Mouse (Mus musculus): ENCODE data around the gene Rnf25. TPM values are rescaled to one million over a fixed set of nuclear protein-coding genes. Genes with fewer than 3 reads are reported as not detected.

The Rnf25 gene
- total RNA-seq (2014; rRNA removed): 62.2 and 68.3 TPM in 2 replicates
- polyA plus RNA-seq (2015; fragmentation: Nextera tagmentation; extraction: Ambion mirVana): 41.3 and 47.7 TPM in 2 replicates

DNA sequence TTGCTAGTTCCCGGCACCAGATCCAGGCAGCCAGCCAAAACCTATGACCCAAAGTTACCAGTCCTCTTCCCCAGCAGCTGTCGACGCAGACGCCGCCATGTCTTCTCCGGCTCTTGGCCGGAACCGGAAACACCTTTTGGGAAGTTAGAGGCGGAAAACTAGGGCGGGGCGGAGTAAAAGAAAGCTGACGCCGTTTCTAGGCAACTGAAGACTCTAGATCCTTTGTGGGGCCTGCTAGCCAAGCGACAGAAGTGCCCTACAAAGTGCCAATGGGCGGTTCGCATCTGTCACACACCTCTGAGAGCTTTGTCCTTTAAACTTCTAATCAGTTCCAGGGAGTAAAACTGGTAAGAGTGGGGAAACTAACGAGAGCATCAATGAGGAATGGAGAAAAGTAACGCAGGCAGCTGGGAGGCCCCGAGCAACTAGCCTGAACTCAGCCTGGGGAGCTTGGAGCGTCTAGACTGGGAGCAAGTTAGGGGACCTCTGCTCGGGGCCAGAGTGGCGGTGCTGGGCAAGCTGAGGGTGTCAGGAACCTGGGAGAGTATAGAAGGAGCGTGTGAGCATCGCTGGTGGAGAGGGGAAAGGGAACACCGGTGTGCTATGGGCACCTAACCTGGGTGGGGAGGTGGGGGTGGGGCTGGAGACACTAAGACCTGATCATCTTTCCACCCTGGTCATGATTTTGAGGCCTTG, at the start of gene Rnf25, which contains the start of gene Stk36:
TSS of gene Rnf25 (minus strand) at position 131 of the 696 bp plus-strand sequence.
TSS of gene Stk36 (plus strand) at position 179 of the 696 bp plus-strand sequence.
- peak within 1 kb of the TSS; percentile 76 for H3K27ac ChIP-seq (ENCODE audit: low read depth, low read length)
- DNase-seq: peak; percentile 90
- no peak for TF ChIP-seq CTCF (IDR thresholded peaks at IDR 0.05; ENCODE audit: low read depth)
- H3K4me3 ChIP-seq (ENCODE audit: low read depth, low read length): peak within 1 kb of the TSS; percentile 80
- WGBS: 6% methylated on average over 25 of the region's 25 CpGs
- H3K9ac ChIP-seq: peak within 1 kb of the TSS; percentile 85
- peak; percentile 97 for ATAC-seq
- H3K4me2 ChIP-seq (ENCODE audit: low read depth): peak within 1 kb of the TSS; percentile 64
- H3K36me3 ChIP-seq (ENCODE audit: insufficient read depth): peaks cover 15% of the 10 kb centered on the region
- no peaks in the 10 kb centered on the region for H3K9me3 ChIP-seq (ENCODE audit: low read length)
- peaks cover 14% of the 10 kb centered on the region; the same call in 1 of the 2 replicates for H3K4me1 ChIP-seq (ENCODE audit: insufficient read depth)
- no peaks in the 10 kb centered on the region for H3K27me3 ChIP-seq (ENCODE audit: insufficient read depth, low read length)

DNA sequence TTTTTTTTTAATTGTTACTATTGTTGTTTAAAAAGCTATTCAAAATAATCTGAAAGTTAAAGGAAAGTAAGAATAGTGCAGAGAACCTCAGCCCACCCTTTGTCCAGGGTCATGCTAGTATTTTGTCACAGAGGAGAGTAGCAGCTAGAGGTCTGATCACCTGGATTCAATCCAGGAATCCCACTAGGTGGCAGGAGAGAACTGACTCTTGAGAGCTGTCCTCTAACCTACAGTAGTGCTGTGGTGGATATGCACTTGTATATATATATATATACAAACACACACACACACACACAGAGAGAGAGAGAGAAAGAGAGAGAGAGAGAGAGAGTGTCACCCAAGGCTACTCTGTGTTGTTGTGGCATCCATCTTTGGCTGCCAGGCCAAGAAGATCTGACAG, 42.7 kb upstream of the Rnf25 start:
- no peaks in the 10 kb centered on the region for H3K27me3 ChIP-seq (ENCODE audit: insufficient read depth, low read length)
- H3K4me1 ChIP-seq (ENCODE audit: insufficient read depth): no peaks in the 10 kb centered on the region
- no peak for ATAC-seq
- TF ChIP-seq CTCF (IDR thresholded peaks at IDR 0.05; ENCODE audit: low read depth): peak; percentile 47
- no peak overlapping the region for H3K9ac ChIP-seq
- no peak overlapping the region for H3K4me3 ChIP-seq (ENCODE audit: low read depth, low read length)
- DNase-seq: no peak
- no peaks in the 10 kb centered on the region for H3K9me3 ChIP-seq (ENCODE audit: low read length)
- H3K27ac ChIP-seq (ENCODE audit: low read depth, low read length): no peak overlapping the region
- H3K4me2 ChIP-seq (ENCODE audit: low read depth): no peak overlapping the region
- no peaks in the 10 kb centered on the region for H3K36me3 ChIP-seq (ENCODE audit: insufficient read depth)

DNA sequence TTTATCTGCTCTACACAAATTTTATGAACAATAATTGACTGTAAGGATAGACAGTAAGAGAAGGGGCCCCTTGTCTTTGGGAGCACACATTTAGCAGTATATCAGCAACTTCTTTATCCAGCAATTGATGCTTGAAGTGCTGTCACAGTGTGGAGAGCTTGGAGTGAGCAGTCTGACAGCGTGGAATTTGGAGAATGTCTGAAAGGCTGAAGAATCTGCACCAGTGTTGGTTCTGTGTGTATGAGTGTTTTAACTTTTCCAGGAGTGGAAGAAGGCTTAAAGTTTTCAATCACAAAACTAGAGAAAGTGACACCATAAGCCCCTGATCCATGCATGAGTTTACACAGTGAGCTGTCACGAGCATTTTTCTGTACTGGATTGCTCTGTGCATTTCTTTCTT, 42.3 kb upstream of the Rnf25 start:
- ATAC-seq: no peak
- 77% methylated on average over 2 of the region's 2 CpGs for WGBS

DNA sequence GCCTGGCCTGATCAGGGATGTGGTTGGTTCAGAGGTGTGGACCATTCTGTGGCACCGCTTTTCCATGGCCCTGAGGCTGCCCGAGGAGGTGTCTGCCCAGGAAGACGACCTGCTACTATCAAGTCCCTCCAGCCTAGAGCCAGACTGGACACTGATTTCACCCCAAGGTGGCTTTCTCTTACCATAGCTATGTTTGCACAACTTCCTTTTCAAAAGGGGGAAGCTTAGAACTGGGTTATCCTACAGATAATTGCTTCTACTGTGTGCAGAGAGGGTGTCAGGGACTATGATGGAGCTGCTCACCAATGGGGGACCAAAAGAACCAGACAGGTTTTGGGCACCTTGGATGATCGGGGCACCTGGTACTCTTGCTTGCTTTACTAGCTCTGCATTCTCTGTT, 31.5 kb upstream of the Rnf25 start:
- Histone ChIP-seq H3K4me2 (ENCODE audit: low read depth) (no peak overlapping the region), H3K27ac (ENCODE audit: low read depth, low read length) (no peak overlapping the region), H3K4me1 (ENCODE audit: insufficient read depth) (no peaks in the 10 kb centered on the region), H3K4me3 (ENCODE audit: low read depth, low read length) (no peak overlapping the region), H3K27me3 (ENCODE audit: insufficient read depth, low read length) (no peaks in the 10 kb centered on the region), H3K9me3 (ENCODE audit: low read length) (no peaks in the 10 kb centered on the region), H3K9ac (no peak overlapping the region), H3K36me3 (ENCODE audit: insufficient read depth) (peaks cover 40% of the 10 kb centered on the region)
- WGBS: 85% methylated on average over 4 of the region's 4 CpGs
- no peak for TF ChIP-seq CTCF (IDR thresholded peaks at IDR 0.05; ENCODE audit: low read depth)
- ATAC-seq: no peak
- no peak for DNase-seq

More for the DNA sequence above, 42.3 kb upstream of the Rnf25 start:
- H3K27ac ChIP-seq (ENCODE audit: low read depth, low read length): no peak overlapping the region
- TF ChIP-seq CTCF (IDR thresholded peaks at IDR 0.05; ENCODE audit: low read depth): no peak
- no peaks in the 10 kb centered on the region for H3K36me3 ChIP-seq (ENCODE audit: insufficient read depth)
- H3K27me3 ChIP-seq (ENCODE audit: insufficient read depth, low read length): no peaks in the 10 kb centered on the region
- H3K4me3 ChIP-seq (ENCODE audit: low read depth, low read length): no peak overlapping the region
- no peaks in the 10 kb centered on the region for H3K9me3 ChIP-seq (ENCODE audit: low read length)
- no peaks in the 10 kb centered on the region for H3K4me1 ChIP-seq (ENCODE audit: insufficient read depth)
- H3K4me2 ChIP-seq (ENCODE audit: low read depth): no peak overlapping the region
- no peak for DNase-seq
- H3K9ac ChIP-seq: no peak overlapping the region

DNA sequence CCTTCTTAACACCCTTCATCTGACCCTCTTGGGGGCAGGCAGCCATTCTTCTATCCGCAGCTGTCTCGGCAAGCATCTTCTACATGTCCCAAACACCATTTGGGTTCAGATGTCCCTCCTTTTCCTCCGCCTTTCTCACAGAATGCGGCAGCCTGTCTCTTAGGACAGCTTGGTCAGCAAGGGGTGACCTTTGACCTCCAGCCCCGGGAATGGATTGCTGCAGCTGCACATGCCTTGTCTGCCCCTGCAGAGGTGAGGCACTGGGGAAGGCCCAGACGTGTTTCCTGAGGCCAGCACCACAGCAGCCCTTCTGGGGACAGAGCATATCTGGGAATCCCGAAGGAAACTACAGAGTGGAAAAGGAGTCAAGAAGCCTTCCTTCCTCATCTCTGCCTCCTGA, 26.8 kb upstream of the Rnf25 start:
- TF ChIP-seq CTCF (IDR thresholded peaks at IDR 0.05; ENCODE audit: low read depth): no peak

DNA sequence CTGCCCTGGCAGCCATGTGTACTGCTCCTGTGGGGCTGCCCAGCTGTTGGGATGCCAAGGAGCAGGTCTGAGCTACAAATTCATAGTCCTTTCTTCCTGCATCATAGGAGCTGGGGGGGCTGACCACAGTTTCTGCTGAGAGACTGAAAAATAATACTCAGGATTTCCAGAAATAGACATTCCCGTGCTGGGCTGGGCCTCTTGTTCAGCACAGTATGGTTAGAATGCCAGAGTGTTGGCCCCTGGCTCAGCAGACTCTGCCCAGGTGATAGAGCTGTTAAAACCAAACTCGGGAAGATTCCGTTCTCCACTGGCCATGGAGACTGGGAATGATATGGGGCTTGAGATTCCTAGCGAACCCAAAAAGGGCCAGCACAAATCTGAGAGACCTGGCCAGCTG, 24.9 kb upstream of the Rnf25 start:
- Histone ChIP-seq H3K9me3 (ENCODE audit: low read length) (no peaks in the 10 kb centered on the region), H3K9ac (no peak overlapping the region), H3K27me3 (ENCODE audit: insufficient read depth, low read length) (no peaks in the 10 kb centered on the region), H3K27ac (ENCODE audit: low read depth, low read length) (no peak overlapping the region), H3K4me2 (ENCODE audit: low read depth) (no peak overlapping the region), H3K36me3 (ENCODE audit: insufficient read depth) (peaks cover 59% of the 10 kb centered on the region), H3K4me1 (ENCODE audit: insufficient read depth) (no peaks in the 10 kb centered on the region), H3K4me3 (ENCODE audit: low read depth, low read length) (no peak overlapping the region)
- ATAC-seq (no peak), DNase-seq (no peak)
- TF ChIP-seq CTCF (IDR thresholded peaks at IDR 0.05; ENCODE audit: low read depth): no peak
- WGBS: 92% methylated on average over 4 of the region's 4 CpGs

More for the DNA sequence above, 26.8 kb upstream of the Rnf25 start:
- WGBS: 53% methylated on average over 7 of the region's 7 CpGs
- Histone ChIP-seq H3K9me3 (ENCODE audit: low read length) (no peaks in the 10 kb centered on the region), H3K27ac (ENCODE audit: low read depth, low read length) (no peak overlapping the region), H3K36me3 (ENCODE audit: insufficient read depth) (peaks cover 50% of the 10 kb centered on the region), H3K9ac (no peak overlapping the region), H3K27me3 (ENCODE audit: insufficient read depth, low read length) (no peaks in the 10 kb centered on the region), H3K4me1 (ENCODE audit: insufficient read depth) (no peaks in the 10 kb centered on the region), H3K4me3 (ENCODE audit: low read depth, low read length) (no peak overlapping the region), H3K4me2 (ENCODE audit: low read depth) (no peak overlapping the region)
- no peak for DNase-seq
- ATAC-seq: no peak

DNA sequence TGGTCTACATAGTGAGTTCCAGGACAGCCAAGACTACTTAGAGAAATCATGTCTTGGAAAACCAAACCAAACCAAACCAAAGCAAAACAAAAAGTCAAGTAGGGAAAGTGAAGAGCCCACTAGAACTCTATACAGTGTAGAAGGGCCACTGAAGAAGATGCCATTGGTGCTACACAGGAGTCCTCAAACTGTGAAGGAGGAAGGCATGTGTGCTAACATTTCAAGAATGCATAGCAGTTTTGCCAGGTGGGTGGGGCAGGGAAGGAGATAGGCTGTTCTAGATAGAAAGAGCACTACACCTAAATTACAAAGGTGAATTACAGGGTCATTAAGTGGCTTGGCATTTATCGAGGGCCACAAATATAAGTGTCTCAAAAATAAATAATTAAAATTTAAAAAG, 23.0 kb upstream of the Rnf25 start:
- H3K4me2 ChIP-seq (ENCODE audit: low read depth): no peak overlapping the region
- DNase-seq: no peak
- H3K9ac ChIP-seq: no peak overlapping the region
- H3K4me3 ChIP-seq (ENCODE audit: low read depth, low read length): no peak overlapping the region
- H3K9me3 ChIP-seq (ENCODE audit: low read length): no peaks in the 10 kb centered on the region
- H3K36me3 ChIP-seq (ENCODE audit: insufficient read depth): peaks cover 58% of the 10 kb centered on the region
- WGBS: 93% methylated on average over 1 of the region's 1 CpGs
- no peak for TF ChIP-seq CTCF (IDR thresholded peaks at IDR 0.05; ENCODE audit: low read depth)
- no peak overlapping the region for H3K27ac ChIP-seq (ENCODE audit: low read depth, low read length)
- no peaks in the 10 kb centered on the region for H3K4me1 ChIP-seq (ENCODE audit: insufficient read depth)
- H3K27me3 ChIP-seq (ENCODE audit: insufficient read depth, low read length): no peaks in the 10 kb centered on the region
- ATAC-seq: no peak

Measured in forebrain, postnatal 0 days (tissue).